Mouse (Mus musculus): Measurements from ENCODE around the gene Tubg2.

Tubg2 gene

DNA sequence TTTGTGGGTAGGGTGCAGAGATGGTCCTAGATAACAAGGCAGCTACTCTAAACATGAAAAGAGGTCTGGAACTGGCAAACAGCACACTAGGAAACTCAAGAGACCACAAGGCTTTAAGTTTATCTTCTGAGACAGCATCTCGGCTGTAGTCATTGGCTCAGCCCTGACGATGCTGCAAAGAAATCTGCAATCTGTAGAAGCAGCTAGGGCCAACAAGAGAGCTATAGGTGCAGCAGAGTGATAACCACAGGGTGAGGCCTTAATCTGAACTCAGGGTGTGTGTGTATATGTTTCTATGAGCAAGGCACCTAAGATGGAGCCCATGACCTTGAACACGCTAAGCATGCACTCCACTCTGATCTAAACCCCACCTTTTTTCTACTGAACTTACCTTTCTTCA, 43.8 kb downstream of the Tubg2 start:
- no peak for DNase-seq

DNA sequence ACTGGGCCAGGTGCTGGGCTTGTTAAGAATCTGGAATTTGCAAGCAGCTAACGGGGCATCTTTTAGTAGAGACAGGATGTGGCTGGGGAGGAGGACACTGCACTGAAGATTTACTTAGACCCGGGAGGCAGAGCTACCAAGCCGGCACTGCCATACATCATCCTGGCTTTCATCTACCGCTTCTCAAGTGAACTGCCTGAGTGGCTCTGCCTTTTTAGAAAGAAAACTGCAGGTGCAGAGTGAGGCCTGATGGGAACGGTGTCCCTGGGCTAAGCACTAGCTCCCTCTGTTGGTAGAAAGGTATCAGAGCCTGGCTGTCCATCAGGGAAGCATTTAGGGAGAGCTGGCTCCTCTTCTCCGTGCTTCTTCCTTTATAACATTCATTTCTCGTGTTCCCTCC, 45.3 kb downstream of the Tubg2 start:
- DNase-seq: peak; percentile 83

Measured in cerebellum, adult 11-12 months (tissue).